Mouse (Mus musculus) C2C12 (cell line): Measurements from ENCODE around the gene Tbck.

Experiments used
- CEBPB ChIP-seq: IDR thresholded peaks from one replicate; pipeline ENCODE4 v1.6.1; 2011; ENCODE audit warnings: low read depth, mild to moderate bottlenecking, control low read depth, moderate library complexity
- CTCF ChIP-seq: IDR thresholded peaks from one replicate; pipeline ENCODE4 v1.5.1; 2011; ENCODE audit not compliant: control insufficient read depth, insufficient read depth, insufficient read length
- MAX ChIP-seq: IDR thresholded peaks from one replicate; pipeline ENCODE4 v1.6.1; 2011; ENCODE audit warnings: mild to moderate bottlenecking, control low read depth
- MYOG ChIP-seq: IDR thresholded peaks from one replicate; pipeline ENCODE4 v1.6.1; 2011; ENCODE audit not compliant: control insufficient read depth, insufficient read length; ENCODE audit errors: extremely low read depth
- USF1 ChIP-seq: IDR thresholded peaks from one replicate; pipeline ENCODE4 v1.6.1; 2011; ENCODE audit warnings: low read depth, mild to moderate bottlenecking, control low read depth, moderate library complexity

- TF ChIP-seq MAX (no peak), CTCF (no peak), MYOG (no peak), USF1 (no peak), CEBPB (no peak)
Measured at GRCm38 (mm10) chr3:132870079-132870478, 186.1 kb downstream of the Tbck start.
